Mouse (Mus musculus): ENCODE measurements around the gene Hes7. TPM values are rescaled to one million over a fixed set of nuclear protein-coding genes. Genes with fewer than 3 reads are reported as not detected.

Hes7 gene
- polyA plus RNA-seq, 1 experiment from 2014 or later: 0.58 TPM

DNA sequence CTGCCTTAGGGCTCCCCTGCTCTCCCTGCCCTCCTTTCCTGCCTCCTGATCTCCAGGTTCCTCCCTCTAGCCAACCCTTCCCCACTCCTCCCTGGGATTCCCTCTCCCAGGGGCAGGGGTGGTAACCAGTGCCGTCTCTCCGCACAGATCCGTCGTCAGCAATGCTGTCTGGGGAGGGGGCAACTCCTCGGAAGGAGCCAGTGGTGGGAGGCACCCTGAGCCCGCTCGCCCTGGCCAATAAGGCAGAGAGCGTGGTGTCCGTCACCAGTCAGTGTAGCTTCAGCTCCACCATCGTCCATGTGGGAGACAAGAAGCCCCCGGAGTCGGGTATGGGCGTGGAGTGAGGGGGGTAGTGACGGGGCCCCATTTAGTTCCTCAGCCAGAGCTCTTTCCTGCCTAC, 15.7 kb upstream of the Hes7 start:
- 89% methylated on average over 14 of the region's 14 CpGs for whole genome bisulfite sequencing
- Histone ChIP-seq H3K36me3 (peaks cover 92% of the 10 kb centered on the region), H3K9ac (no peak overlapping the region), H3K27me3 (no peaks in the 10 kb centered on the region), H3K4me2 (no peak overlapping the region), H3K27ac (no peak overlapping the region), H3K4me3 (no peak overlapping the region), H3K9me3 (no peaks in the 10 kb centered on the region), H3K4me1 (peaks cover 14% of the 10 kb centered on the region)
- ATAC-seq (ENCODE audit: insufficient number of reproducible peaks, low FRiP score, low TSS enrichment, low read depth): no peak

- Histone ChIP-seq H3K36me3 (peaks cover 94% of the 10 kb centered on the region), H3K4me1 (peaks cover 7% of the 10 kb centered on the region), H3K27me3 (no peaks in the 10 kb centered on the region), H3K27ac (no peak overlapping the region), H3K4me3 (no peak overlapping the region), H3K4me2 (no peak overlapping the region), H3K9me3 (no peaks in the 10 kb centered on the region), H3K9ac (no peak overlapping the region)
- WGBS: 90% methylated on average over 6 of the region's 6 CpGs
- no peak for ATAC-seq (ENCODE audit: insufficient number of reproducible peaks, low FRiP score, low TSS enrichment, low read depth)
Measured at GRCm38 (mm10) chr11:69105227-69105626, 15.0 kb upstream of the Hes7 start.

DNA sequence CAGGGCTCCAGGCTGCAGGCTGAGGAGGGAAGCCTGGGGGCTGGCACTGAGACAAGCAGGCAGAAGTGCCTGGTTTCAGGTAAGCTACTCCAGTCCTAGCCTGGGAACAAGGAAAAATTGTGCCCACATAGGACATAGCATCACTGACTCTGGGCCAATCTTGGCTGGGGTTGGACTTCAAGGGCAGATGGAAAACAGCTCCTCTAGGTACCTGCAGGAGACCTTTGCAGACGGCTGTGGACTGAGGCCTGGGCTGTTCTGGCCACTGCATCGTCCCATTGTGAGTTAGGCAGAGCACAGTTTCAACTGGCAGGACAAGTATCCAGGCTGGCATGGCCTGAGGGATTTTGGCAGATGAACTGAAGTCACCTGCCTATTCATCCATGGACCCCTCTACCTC, 14.4 kb upstream of the Hes7 start:
- H3K36me3 ChIP-seq: peaks cover 89% of the 10 kb centered on the region
- peaks cover 2% of the 10 kb centered on the region; the same call in 1 of the 2 replicates for H3K4me1 ChIP-seq
- H3K27me3 ChIP-seq: no peaks in the 10 kb centered on the region
- H3K4me2 ChIP-seq: no peak overlapping the region
- no peak for ATAC-seq (ENCODE audit: insufficient number of reproducible peaks, low FRiP score, low TSS enrichment, low read depth)
- no peaks in the 10 kb centered on the region for H3K9me3 ChIP-seq
- H3K27ac ChIP-seq: no peak overlapping the region
- no peak overlapping the region for H3K9ac ChIP-seq
- WGBS: 77% methylated on average over 2 of the region's 2 CpGs
- H3K4me3 ChIP-seq: no peak overlapping the region

- ATAC-seq (ENCODE audit: insufficient number of reproducible peaks, low FRiP score, low TSS enrichment, low read depth): no peak
- Histone ChIP-seq H3K27ac (no peak overlapping the region), H3K4me3 (no peak overlapping the region), H3K4me2 (no peak overlapping the region), H3K36me3 (peaks cover 84% of the 10 kb centered on the region), H3K9me3 (no peaks in the 10 kb centered on the region), H3K9ac (no peak overlapping the region), H3K27me3 (no peaks in the 10 kb centered on the region), H3K4me1 (no peaks in the 10 kb centered on the region)
- 91% methylated on average over 11 of the region's 11 CpGs for WGBS
Measured at GRCm38 (mm10) chr11:69106299-69106698, 13.9 kb upstream of the Hes7 start.

GRCm38 (mm10) chr11:69106842-69107241, 13.4 kb upstream of the Hes7 start:
- no peak overlapping the region for H3K9ac ChIP-seq
- H3K4me1 ChIP-seq: no peaks in the 10 kb centered on the region; the same call in 1 of the 2 replicates
- H3K27me3 ChIP-seq: no peaks in the 10 kb centered on the region
- H3K4me2 ChIP-seq: no peak overlapping the region
- peaks cover 79% of the 10 kb centered on the region for H3K36me3 ChIP-seq
- 87% methylated on average over 11 of the region's 11 CpGs for WGBS
- H3K27ac ChIP-seq: no peak overlapping the region
- no peak for ATAC-seq (ENCODE audit: insufficient number of reproducible peaks, low FRiP score, low TSS enrichment, low read depth)
- no peaks in the 10 kb centered on the region for H3K9me3 ChIP-seq
- H3K4me3 ChIP-seq: no peak overlapping the region

DNA sequence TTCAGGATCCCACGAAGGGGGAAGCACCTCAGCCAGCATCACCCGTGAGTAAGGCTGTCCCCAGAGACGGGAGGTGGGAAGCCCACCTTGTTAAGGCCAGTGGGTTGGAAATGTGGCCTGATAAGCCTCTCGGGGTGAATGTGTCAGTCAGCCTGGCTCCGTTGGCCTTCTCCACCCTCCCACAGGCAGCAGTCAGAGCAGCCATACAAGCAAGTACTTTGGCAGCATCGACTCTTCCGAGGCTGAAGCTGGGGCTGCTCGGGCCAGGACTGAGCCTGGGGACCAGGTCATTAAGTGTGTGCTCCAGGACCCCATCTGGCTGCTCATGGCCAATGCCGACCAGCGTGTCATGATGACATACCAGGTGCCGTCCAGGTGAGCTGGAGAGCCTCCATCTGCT, 12.5 kb upstream of the Hes7 start:
- H3K9ac ChIP-seq: no peak overlapping the region
- no peak overlapping the region for H3K4me2 ChIP-seq
- no peak overlapping the region for H3K4me3 ChIP-seq
- 91% methylated on average over 11 of the region's 11 CpGs for WGBS
- H3K27ac ChIP-seq: no peak overlapping the region
- H3K27me3 ChIP-seq: no peaks in the 10 kb centered on the region
- H3K36me3 ChIP-seq: peaks cover 70% of the 10 kb centered on the region
- H3K4me1 ChIP-seq: peaks cover 4% of the 10 kb centered on the region; the same call in 1 of the 2 replicates
- H3K9me3 ChIP-seq: no peaks in the 10 kb centered on the region
- no peak for ATAC-seq (ENCODE audit: insufficient number of reproducible peaks, low FRiP score, low TSS enrichment, low read depth)

DNA sequence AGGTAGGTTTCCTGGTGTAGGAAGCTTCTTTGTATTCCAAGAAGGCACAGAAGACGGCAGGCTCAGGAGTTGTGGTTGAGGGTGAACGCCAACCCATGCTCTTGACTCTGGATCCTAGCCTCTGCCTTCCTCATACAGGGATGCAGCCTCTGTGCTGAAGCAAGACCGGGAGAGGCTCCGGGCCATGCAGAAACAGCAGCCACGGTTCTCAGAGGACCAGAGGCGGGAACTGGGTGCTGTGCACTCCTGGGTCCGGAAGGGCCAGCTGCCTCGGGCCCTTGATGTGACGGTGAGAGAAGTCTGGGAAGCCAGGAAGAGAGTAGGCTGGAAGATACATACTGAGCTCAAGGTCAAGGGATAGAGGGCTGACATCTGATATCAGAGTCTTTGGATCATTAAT, 12.0 kb upstream of the Hes7 start:
- H3K9ac ChIP-seq: no peak overlapping the region
- no peaks in the 10 kb centered on the region for H3K27me3 ChIP-seq
- H3K4me2 ChIP-seq: no peak overlapping the region
- WGBS: 87% methylated on average over 9 of the region's 9 CpGs
- no peak overlapping the region for H3K4me3 ChIP-seq
- peaks cover 65% of the 10 kb centered on the region for H3K36me3 ChIP-seq
- ATAC-seq (ENCODE audit: insufficient number of reproducible peaks, low FRiP score, low TSS enrichment, low read depth): no peak
- H3K9me3 ChIP-seq: no peaks in the 10 kb centered on the region
- peaks cover 4% of the 10 kb centered on the region; the same call in 1 of the 2 replicates for H3K4me1 ChIP-seq
- no peak overlapping the region for H3K27ac ChIP-seq

DNA sequence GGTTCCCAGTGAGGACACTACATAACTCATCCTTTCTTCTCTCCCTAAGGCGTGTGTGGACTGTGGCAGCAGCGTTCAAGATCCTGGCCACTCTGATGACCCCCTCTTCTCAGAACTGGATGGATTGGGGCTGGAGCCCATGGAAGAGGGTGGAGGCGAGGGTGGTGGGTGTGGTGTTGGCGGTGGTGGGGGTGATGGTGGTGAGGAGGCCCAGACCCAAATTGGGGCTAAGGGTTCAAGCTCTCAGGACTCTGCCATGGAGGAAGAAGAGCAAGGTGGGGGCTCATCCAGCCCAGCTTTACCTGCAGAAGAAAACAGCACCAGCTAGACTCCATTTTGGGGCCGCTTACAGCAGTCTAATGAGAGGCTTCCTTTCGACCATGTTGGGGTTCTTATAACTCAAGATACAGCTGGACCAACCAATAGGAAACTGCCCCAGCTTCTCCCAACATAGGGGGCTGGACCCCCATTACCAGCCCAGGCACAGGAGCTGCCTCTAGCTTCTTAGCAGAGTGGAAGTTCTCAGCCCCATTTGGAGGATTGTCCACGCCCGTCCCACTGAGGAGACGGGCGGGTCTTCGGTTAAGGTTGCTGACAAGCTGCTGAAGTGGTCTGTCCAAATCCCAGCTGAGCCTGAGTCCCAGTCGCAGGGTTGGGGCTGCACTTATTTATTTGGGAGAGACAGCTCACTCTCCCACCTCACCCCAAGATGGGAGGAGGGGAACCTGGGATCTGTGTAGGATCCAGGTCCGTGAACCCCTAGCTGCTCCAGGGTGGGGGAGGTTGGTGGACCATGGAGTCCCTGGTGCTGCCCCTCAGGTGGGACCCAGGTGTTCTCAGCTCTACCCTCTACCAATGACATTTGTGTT, 10.9 kb upstream of the Hes7 start:
- H3K4me3 ChIP-seq: no peak overlapping the region
- H3K9ac ChIP-seq: no peak overlapping the region
- peaks cover 54% of the 10 kb centered on the region for H3K36me3 ChIP-seq
- no peaks in the 10 kb centered on the region for H3K9me3 ChIP-seq
- H3K27ac ChIP-seq: no peak overlapping the region
- peak overlapping the region; percentile 55; the same call in 1 of the 2 replicates for H3K4me2 ChIP-seq
- no peak for ATAC-seq (ENCODE audit: insufficient number of reproducible peaks, low FRiP score, low TSS enrichment, low read depth)
- 79% methylated on average over 13 of the region's 13 CpGs for WGBS
- H3K4me1 ChIP-seq: peaks cover 4% of the 10 kb centered on the region; the same call in 1 of the 2 replicates
- H3K27me3 ChIP-seq: no peaks in the 10 kb centered on the region

DNA sequence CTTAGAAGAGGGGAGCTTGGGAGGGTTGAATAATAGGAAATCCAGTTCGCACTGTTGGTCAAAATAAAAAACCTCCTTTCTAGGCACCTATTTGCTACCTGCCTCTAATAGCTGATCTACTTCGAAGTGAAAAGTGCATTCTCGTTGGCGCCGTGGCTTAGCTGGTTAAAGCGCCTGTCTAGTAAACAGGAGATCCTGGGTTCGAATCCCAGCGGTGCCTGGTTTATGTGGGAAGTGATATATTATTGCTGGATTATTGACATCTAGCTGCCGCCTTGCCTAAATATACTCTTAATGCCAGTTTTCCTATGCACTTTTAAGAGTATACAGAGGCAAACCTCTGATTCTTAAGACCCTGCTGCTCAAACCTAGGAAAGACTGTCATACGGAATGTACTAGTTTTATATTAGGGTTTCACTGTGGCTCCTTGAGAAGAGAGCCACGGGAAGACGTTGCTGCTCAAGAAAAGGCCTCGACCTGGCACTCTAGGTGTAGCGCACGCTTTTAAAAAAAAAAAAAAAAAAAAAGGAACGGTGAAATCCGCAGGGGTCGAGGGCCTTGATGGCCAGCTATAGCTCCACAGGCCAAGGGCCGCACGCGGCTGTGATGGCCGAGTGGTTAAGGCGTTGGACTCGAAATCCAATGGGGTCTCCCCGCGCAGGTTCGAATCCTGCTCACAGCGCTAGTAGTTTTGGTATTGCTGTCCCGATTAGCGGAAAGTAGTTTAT, 9.7 kb upstream of the Hes7 start:
- no peak for ATAC-seq (ENCODE audit: insufficient number of reproducible peaks, low FRiP score, low TSS enrichment, low read depth)
- peak overlapping the region; percentile 55 for H3K4me2 ChIP-seq
- peaks cover 4% of the 10 kb centered on the region; the same call in 1 of the 2 replicates for H3K4me1 ChIP-seq
- H3K9ac ChIP-seq: 0 out of 2 replicates have a peak overlapping the region, but pooled peaks have one; percentile 26
- peaks cover 42% of the 10 kb centered on the region for H3K36me3 ChIP-seq
- peak overlapping the region; percentile 49 for H3K4me3 ChIP-seq
- peak overlapping the region; percentile 57 for H3K27ac ChIP-seq
- 1% methylated on average over 30 of the region's 30 CpGs for WGBS
- H3K27me3 ChIP-seq: no peaks in the 10 kb centered on the region
- H3K9me3 ChIP-seq: no peaks in the 10 kb centered on the region

- Histone ChIP-seq H3K4me3 (peak overlapping the region; percentile 49), H3K4me2 (peak overlapping the region; percentile 55), H3K27ac (peak overlapping the region; percentile 50; the same call in 1 of the 2 replicates), H3K4me1 (peaks cover 4% of the 10 kb centered on the region; the same call in 1 of the 2 replicates), H3K36me3 (peaks cover 35% of the 10 kb centered on the region), H3K9ac (0 out of 2 replicates have a peak overlapping the region, but pooled peaks have one; percentile 26), H3K9me3 (no peaks in the 10 kb centered on the region), H3K27me3 (no peaks in the 10 kb centered on the region)
- WGBS: 9% methylated on average over 21 of the region's 21 CpGs
- ATAC-seq (ENCODE audit: insufficient number of reproducible peaks, low FRiP score, low TSS enrichment, low read depth): no peak
Measured at GRCm38 (mm10) chr11:69111051-69111810, 9.0 kb upstream of the Hes7 start.

GRCm38 (mm10) chr11:69111865-69112264, 8.3 kb upstream of the Hes7 start:
- Histone ChIP-seq H3K27me3 (no peaks in the 10 kb centered on the region), H3K4me3 (no peak overlapping the region), H3K27ac (no peak overlapping the region), H3K4me2 (peak overlapping the region; percentile 55; the same call in 1 of the 2 replicates), H3K9me3 (no peaks in the 10 kb centered on the region), H3K36me3 (peaks cover 28% of the 10 kb centered on the region), H3K9ac (no peak overlapping the region), H3K4me1 (peaks cover 6% of the 10 kb centered on the region; the same call in 1 of the 2 replicates)
- no peak for ATAC-seq (ENCODE audit: insufficient number of reproducible peaks, low FRiP score, low TSS enrichment, low read depth)
- 62% methylated on average over 4 of the region's 4 CpGs for WGBS
